Mouse (Mus musculus) intestine, embryonic 16.5 days (tissue): Measurements from ENCODE around the gene Nacc2. TPM values are rescaled to one million over a fixed set of nuclear protein-coding genes. Genes with fewer than 3 reads are reported as not detected.

Experiments used
- ATAC-seq: fragments of 200-750 bp; cut with Nextera tagmentation; 2 replicates; pipeline ENCODE4 v1.8.0; 2017; ENCODE audit warnings: moderate TSS enrichment, moderate library complexity
- H3K27ac ChIP-seq: fragments of 300-500 bp; sonication (generic); 2 replicates; pipeline ENCODE4 v1.5.1; 2014; ENCODE audit warnings: mild to moderate bottlenecking, low read length
- H3K27me3 ChIP-seq: fragments of 300-500 bp; sonication (generic); replicated peaks from 2 replicates; pipeline ENCODE4 v1.6.1; 2014; ENCODE audit warnings: low read length, control low read depth, mixed read lengths; ENCODE audit not compliant: control insufficient read depth, insufficient read depth
- H3K36me3 ChIP-seq: fragments of 300-500 bp; sonication (generic); 2 replicates; pipeline ENCODE4 v1.6.1; 2014; ENCODE audit warnings: low read length, control low read depth; ENCODE audit not compliant: control insufficient read depth, insufficient read depth
- H3K4me1 ChIP-seq: fragments of 300-500 bp; sonication (generic); 2 replicates; pipeline ENCODE4 v1.6.1; 2014; ENCODE audit warnings: low read length, control low read depth, mixed read lengths; ENCODE audit not compliant: control insufficient read depth, insufficient read depth
- H3K4me2 ChIP-seq: fragments of 300-500 bp; sonication (generic); 2 replicates; pipeline ENCODE4 v1.6.1; 2014; ENCODE audit warnings: low read depth, low read length, control low read depth
- H3K4me3 ChIP-seq: fragments of 300-500 bp; sonication (generic); 2 replicates; pipeline ENCODE4 v1.5.1; 2014; ENCODE audit warnings: mild to moderate bottlenecking, low read length
- H3K9ac ChIP-seq: fragments of 300-500 bp; sonication (generic); 2 replicates; pipeline ENCODE4 v1.6.1; 2014; ENCODE audit warnings: low read depth, low read length
- H3K9me3 ChIP-seq: fragments of 300-500 bp; sonication (generic); 2 replicates; pipeline ENCODE4 v1.6.1; 2016; ENCODE audit warnings: low read length, control low read depth; ENCODE audit not compliant: control insufficient read depth
- WGBS: fragments of 180-500 bp; shearing (Covaris S2); extraction: QIAGEN DNeasy Blood & Tissue Kit; methylation state at CpG from one replicate; pipeline ENCODE4 v1.1.7; 2014; 5-methylcytosine and 5-hydroxymethylcytosine counted together
- polyA plus RNA-seq: library from polyadenylated mRNA; unstranded; fragments of >200 nt; fragmentation: Nextera tagmentation; extraction: Ambion mirVana; gene quantifications from 2 replicates; pipeline ENCODE4 v1.2.1, GENCODE M21; 2015

The Nacc2 gene
- polyA plus RNA-seq, 1 experiment from 2014 or later = 18.6 TPM

GRCm38 (mm10) chr2:26129962-26130361 is 6.9 kb upstream of the Nacc2 start:
- H3K4me2 ChIP-seq = no peak overlapping the region

GRCm38 (mm10) chr2:26129346-26129745 is 6.3 kb upstream of the Nacc2 start:
- no peak overlapping the region for H3K4me3 ChIP-seq
- no peak for ATAC-seq
- no peaks in the 10 kb centered on the region for H3K36me3 ChIP-seq
- H3K27me3 ChIP-seq = no peaks in the 10 kb centered on the region
- H3K4me1 ChIP-seq = peaks cover 19% of the 10 kb centered on the region
- no peak overlapping the region for H3K4me2 ChIP-seq
- WGBS = 80% methylated on average over 2 of the region's 2 CpGs
- H3K9ac ChIP-seq = no peak overlapping the region
- H3K27ac ChIP-seq = no peak overlapping the region
- H3K9me3 ChIP-seq = no peaks in the 10 kb centered on the region

More at GRCm38 (mm10) chr2:26129962-26130361, 6.9 kb upstream of the Nacc2 start:
- ATAC-seq = no peak
- peaks cover 19% of the 10 kb centered on the region for H3K4me1 ChIP-seq
- no peaks in the 10 kb centered on the region for H3K9me3 ChIP-seq
- no peak overlapping the region for H3K4me3 ChIP-seq
- H3K36me3 ChIP-seq = no peaks in the 10 kb centered on the region
- 53% methylated on average over 3 of the region's 3 CpGs for WGBS
- no peak overlapping the region for H3K9ac ChIP-seq
- no peaks in the 10 kb centered on the region for H3K27me3 ChIP-seq
- no peak overlapping the region for H3K27ac ChIP-seq

- H3K4me2 ChIP-seq = peak overlapping the region; percentile 94
- H3K27me3 ChIP-seq = no peaks in the 10 kb centered on the region
- H3K9ac ChIP-seq = peak overlapping the region; percentile 91
- peak; percentile 72 for ATAC-seq
- no peaks in the 10 kb centered on the region for H3K36me3 ChIP-seq
- H3K4me1 ChIP-seq = peaks cover 43% of the 10 kb centered on the region
- peak overlapping the region; percentile 86 for H3K4me3 ChIP-seq
- H3K9me3 ChIP-seq = no peaks in the 10 kb centered on the region
- under 1% methylated on average over 107 of the region's 109 CpGs for WGBS
- H3K27ac ChIP-seq = peak overlapping the region; percentile 75
Measured at GRCm38 (mm10) chr2:26122171-26123078, 595 bp downstream of the Nacc2 start.

GRCm38 (mm10) chr2:26121541-26122083 is 1.4 kb downstream of the Nacc2 start:
- no peak overlapping the region for H3K27ac ChIP-seq
- no peak for ATAC-seq
- WGBS = 29% methylated on average over 17 of the region's 17 CpGs
- peak overlapping the region; percentile 94 for H3K4me2 ChIP-seq
- H3K4me1 ChIP-seq = peaks cover 45% of the 10 kb centered on the region
- no peaks in the 10 kb centered on the region for H3K9me3 ChIP-seq
- no peaks in the 10 kb centered on the region for H3K36me3 ChIP-seq
- H3K27me3 ChIP-seq = no peaks in the 10 kb centered on the region
- H3K4me3 ChIP-seq = peak overlapping the region; percentile 86
- peak overlapping the region; percentile 91 for H3K9ac ChIP-seq

GRCm38 (mm10) chr2:26119626-26120025 is 3.4 kb downstream of the Nacc2 start:
- Histone ChIP-seq H3K9me3 (no peaks in the 10 kb centered on the region), H3K27ac (peak overlapping the region; percentile 88), H3K9ac (no peak overlapping the region), H3K4me2 (no peak overlapping the region), H3K27me3 (no peaks in the 10 kb centered on the region), H3K4me3 (no peak overlapping the region), H3K4me1 (peaks cover 45% of the 10 kb centered on the region), H3K36me3 (no peaks in the 10 kb centered on the region)
- 49% methylated on average over 2 of the region's 2 CpGs for WGBS
- no peak for ATAC-seq

GRCm38 (mm10) chr2:26119310-26119592 is 3.8 kb downstream of the Nacc2 start:
- 35% methylated on average over 2 of the region's 2 CpGs for WGBS
- H3K36me3 ChIP-seq = no peaks in the 10 kb centered on the region
- no peaks in the 10 kb centered on the region for H3K27me3 ChIP-seq
- peak overlapping the region; percentile 88 for H3K27ac ChIP-seq
- H3K4me2 ChIP-seq = peak overlapping the region; percentile 38; the same call in 1 of the 2 replicates
- H3K4me1 ChIP-seq = peaks cover 45% of the 10 kb centered on the region
- H3K9ac ChIP-seq = peak overlapping the region; percentile 60
- no peak overlapping the region for H3K4me3 ChIP-seq
- ATAC-seq = no peak
- no peaks in the 10 kb centered on the region for H3K9me3 ChIP-seq

GRCm38 (mm10) chr2:26118584-26119309 is 4.3 kb downstream of the Nacc2 start:
- Histone ChIP-seq H3K36me3 (no peaks in the 10 kb centered on the region), H3K4me2 (peak overlapping the region; percentile 38), H3K4me3 (0 out of 2 replicates have a peak overlapping the region, but pooled peaks have one; percentile 6), H3K9ac (peak overlapping the region; percentile 60), H3K27ac (peak overlapping the region; percentile 88), H3K4me1 (peaks cover 45% of the 10 kb centered on the region), H3K9me3 (no peaks in the 10 kb centered on the region), H3K27me3 (no peaks in the 10 kb centered on the region)
- 39% methylated on average over 4 of the region's 4 CpGs for WGBS
- peak; percentile 67 for ATAC-seq

- no peak overlapping the region for H3K4me2 ChIP-seq
- no peak overlapping the region for H3K9ac ChIP-seq
- 75% methylated on average over 1 of the region's 1 CpGs for WGBS
- no peaks in the 10 kb centered on the region for H3K36me3 ChIP-seq
- peaks cover 40% of the 10 kb centered on the region for H3K4me1 ChIP-seq
- no peaks in the 10 kb centered on the region for H3K9me3 ChIP-seq
- H3K27ac ChIP-seq = no peak overlapping the region
- no peak for ATAC-seq
- no peak overlapping the region for H3K4me3 ChIP-seq
- H3K27me3 ChIP-seq = no peaks in the 10 kb centered on the region
Measured at GRCm38 (mm10) chr2:26117580-26117979, 5.4 kb downstream of the Nacc2 start.

GRCm38 (mm10) chr2:26116550-26116949 is 6.5 kb downstream of the Nacc2 start:
- H3K9me3 ChIP-seq = no peaks in the 10 kb centered on the region
- no peak overlapping the region for H3K9ac ChIP-seq
- 69% methylated on average over 3 of the region's 3 CpGs for WGBS
- H3K36me3 ChIP-seq = no peaks in the 10 kb centered on the region
- H3K27ac ChIP-seq = no peak overlapping the region
- no peak overlapping the region for H3K4me2 ChIP-seq
- ATAC-seq = no peak
- no peaks in the 10 kb centered on the region for H3K27me3 ChIP-seq
- H3K4me1 ChIP-seq = peaks cover 34% of the 10 kb centered on the region
- H3K4me3 ChIP-seq = no peak overlapping the region
